Mouse (Mus musculus) mesoderm, embryonic 11.5 days (tissue): ENCODE measurements at regions not wholly inside any gene's neighbourhood (a gene's known extent, or its start where the extent isn't known, plus 50 kb on each side); places are given as distances from the start of the nearest gene placed in this dataset.
A peak's percentile ranks its signal among the peaks of the same experiment; 100 is the strongest.
"Not testable (repeated sequence)": the region's sequence is repeated elsewhere in the genome, so short reads cannot be mapped to it uniquely, and the experiment has no call there.

Experiments used
- DNase-seq: peaks from one replicate; pipeline ENCODE4 v3.0.0-alpha.2; 2012; ENCODE audit warnings: low read depth, low spot score

DNA sequence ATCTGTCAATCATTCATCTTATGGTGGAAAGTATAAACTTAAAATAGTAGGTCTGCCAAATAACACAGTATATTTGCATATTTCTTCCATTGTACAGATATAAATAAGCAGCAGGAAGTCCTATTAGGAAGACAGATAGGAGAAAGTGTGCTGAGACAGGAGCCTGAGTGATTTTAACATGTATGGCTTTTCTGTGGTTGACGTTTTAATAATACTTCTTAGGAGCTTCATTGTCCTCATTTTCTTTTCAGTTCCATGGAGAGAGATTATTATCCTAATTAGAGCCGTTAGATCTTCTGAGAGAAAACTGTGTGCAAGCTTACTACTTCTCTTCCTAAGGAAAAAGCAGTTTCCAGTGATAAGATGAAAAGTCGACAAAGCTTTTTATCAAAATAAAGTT, 830.3 kb upstream of the Atxn7l3b start:
- DNase-seq = no peak

DNA sequence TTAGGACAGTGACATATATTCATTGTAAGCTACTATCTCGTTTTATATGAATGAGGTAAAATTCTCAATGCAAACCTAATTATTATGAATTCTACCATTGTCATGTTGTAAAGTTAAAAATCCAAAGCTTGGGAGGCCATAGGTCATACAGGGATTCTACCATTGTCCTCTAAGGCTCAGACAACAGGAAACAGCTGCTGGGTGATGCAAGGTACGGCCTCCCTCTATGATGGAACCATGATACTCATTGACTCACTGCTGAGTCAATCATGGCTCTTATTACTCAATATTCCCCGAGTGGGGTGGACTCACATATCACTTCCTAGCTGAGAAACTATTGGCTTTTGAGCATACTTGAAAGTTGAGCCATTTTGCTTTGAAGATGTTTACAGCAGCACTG, 807.4 kb upstream of the Atxn7l3b start:
- no peak for DNase-seq

DNA sequence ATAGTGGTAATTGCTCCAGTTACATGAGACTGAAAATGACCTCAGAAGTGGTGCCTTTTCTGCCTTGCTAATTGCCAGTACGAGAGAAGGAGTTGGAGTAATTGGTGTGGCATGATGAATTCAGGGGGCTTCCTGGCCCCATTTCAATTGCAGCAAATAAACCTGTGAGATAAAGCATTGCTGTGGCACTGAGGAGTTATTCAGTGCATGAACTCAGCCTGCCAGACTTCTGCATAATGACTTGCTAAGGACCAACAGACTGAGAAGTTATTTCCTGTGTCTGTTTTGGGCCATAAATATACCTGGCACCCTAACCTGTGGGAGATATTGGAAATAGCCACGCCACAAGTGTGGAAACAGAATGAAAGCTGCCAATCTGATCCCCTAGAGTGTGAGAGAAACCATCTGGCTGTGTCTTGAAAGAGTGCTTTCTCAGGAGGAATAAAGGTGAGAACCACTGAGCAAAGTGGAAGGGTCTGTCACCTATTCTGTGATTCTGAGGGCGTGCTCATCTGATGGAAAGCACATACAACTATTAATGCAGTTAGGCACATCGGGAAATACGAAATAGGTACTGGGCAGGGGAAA, 776.4 kb upstream of the Atxn7l3b start:
- DNase-seq = no peak

DNA sequence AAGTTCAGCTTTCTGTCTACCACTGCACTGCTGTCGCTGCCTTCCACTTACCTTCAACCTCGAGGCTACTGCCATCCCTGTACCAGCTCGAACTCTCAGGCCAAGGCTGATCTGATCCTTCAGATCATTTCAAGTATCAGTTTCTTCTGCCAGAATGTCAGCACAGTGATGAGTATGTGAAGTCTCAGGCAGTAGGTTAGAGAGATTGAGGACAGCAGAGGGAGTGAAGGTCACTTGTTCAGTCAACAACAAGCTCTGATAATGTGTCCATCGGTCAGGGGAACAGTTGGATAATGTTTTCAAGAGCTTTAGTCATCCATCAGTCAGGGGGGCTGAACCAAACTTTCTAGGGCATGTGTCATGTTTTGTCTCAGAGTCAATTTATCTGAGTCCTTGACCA, 741.8 kb upstream of the Atxn7l3b start:
- not testable (repeated sequence) for DNase-seq

DNA sequence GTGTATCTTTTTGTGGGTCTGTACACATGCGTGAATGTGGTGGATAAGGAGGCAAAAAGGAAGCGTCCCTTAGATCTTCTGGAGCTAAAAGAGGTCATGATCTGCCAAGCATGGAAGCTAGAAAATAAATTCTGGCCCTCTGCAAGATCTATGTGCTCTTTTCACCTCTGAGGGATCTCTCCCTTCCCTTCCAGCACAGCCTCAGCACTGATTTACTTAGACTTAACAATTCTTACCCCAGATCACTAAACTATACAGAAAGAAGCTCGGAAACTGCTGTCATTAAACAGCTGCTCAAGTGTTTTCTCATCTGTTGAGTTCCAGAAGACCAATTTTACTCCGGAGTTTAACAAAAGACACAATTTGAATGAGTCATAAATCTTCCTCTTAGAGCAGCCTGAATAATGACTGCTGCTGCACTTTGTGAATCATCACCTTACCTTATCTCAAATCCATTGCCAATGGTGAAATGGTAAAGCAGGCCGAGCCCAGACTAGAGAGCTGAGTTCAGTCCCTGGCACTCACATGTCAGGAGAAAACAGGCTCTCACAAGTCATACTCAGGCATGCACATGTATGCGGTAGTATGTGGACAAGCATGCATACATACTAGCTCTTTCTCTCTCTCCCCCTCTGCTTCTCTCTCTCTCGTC, 724.1 kb upstream of the Atxn7l3b start:
- peak; percentile 15 for DNase-seq

DNA sequence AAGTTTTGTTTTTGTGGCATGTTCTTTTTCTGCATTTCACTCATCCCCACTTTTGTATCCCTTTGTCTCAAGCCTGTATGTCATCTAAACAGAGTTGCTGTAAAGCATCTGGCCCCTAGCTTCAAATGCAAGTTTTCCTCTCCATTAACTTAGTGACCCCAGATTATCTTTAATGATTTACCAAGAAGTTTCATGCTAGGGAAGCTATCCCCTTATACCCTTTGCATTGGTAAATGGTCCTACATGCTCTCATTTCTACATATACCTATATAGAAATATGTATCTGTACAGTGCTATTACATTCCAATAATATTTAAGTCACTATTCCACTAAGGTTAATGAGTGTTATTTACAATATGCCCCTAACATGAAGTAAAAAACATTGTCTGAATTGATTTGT, 723.3 kb upstream of the Atxn7l3b start:
- no peak for DNase-seq

DNA sequence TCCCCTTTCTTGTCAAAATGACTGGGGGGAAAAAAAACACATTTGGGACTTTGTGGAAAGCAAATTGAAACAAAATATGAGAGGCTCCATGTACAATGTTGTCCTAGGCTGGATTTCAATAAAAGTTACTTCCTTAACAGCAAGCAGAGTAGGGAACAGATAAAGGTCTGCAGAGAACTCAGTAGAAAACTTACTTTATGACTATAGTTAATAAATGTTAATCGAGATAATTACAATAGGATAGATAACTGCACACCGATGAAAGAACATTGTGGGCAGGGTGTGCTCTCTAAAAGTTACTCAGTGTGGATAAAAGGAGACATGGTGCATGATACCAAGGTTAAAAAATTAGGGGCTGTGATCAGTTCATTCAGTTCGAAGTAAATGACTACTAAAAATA, 691.6 kb upstream of the Atxn7l3b start:
- DNase-seq = no peak

DNA sequence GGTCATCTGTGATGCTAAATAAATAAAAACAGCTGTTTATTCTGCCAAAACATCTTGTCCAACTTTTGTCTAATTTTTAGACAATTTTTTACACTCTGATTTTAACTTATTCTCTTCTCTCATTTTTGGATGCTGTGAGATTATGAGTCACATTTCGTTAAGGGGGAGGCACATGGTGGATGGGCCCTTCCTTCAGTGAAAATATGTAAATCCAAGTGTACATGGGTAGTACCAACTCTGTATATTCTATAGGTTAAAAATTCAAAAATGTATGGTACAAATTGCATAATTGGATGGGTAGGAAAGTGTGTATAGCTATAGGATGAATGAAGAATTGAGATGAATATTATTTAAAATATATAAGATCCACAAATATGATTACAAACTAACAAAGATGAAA, 687.1 kb upstream of the Atxn7l3b start:
- no peak for DNase-seq

DNA sequence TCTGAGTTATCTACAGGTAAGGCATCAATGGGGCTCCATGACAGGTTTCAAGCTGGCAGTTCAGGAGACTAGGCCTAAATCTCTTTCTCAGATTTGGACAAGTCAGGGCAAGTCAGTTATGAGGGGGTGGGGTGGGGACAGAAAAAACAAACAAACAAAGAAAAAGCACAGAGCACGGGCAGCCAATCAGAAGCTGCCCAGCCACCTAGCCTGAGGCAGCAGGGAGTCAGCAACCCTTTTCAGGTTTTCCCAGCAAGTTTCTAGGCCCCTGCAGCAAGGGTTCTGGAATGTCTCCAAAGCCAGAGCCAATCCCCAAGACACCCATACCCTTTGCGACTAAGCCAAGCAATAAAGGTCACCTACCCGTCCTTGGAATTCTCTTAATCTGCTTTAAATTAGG, 664.6 kb upstream of the Atxn7l3b start:
- no peak for DNase-seq

DNA sequence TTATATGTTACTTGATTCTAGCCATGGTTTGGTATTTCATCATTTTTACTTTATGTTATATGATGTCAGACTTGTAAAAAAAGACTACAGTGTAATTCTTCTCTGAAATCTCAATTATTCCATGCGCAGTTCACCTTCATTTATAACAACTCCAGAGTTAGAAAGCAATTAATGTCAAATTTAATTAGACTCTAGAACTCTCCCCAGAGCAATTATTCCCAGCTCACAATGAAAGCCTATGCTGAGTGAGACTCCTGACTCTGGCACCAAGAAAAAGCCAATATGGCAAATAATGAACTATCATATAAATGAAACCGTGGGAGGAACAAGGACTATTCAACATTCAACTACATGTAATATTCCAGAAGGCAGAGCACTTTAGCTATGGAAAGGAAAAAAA, 663.3 kb upstream of the Atxn7l3b start:
- no peak for DNase-seq

DNA sequence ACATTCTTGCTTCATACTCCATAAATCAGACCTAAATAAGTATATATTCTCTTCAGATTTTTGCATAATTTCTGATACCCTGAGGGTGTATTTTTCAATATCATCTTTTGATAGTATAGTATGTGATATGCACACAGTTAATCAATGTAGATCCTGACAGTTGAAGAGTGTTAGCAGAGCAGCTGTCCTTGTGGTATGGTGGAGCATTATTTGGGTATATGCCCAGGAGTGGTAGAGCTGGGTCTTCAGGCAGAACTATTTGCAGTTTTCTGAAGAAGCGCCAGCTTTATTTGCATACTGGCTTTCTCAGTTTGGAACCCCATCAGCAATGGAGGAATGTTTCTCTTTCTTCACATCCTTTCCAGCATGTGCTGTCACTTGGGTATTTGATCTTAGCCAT, 641.5 kb upstream of the Atxn7l3b start:
- DNase-seq = no peak
